Mouse (Mus musculus): ENCODE data around the gene Wrb. TPM values are rescaled to one million over a fixed set of nuclear protein-coding genes. Genes with fewer than 3 reads are reported as not detected.

Wrb gene
- polyA plus RNA-seq, 1 experiment, result 0.04 TPM

DNA sequence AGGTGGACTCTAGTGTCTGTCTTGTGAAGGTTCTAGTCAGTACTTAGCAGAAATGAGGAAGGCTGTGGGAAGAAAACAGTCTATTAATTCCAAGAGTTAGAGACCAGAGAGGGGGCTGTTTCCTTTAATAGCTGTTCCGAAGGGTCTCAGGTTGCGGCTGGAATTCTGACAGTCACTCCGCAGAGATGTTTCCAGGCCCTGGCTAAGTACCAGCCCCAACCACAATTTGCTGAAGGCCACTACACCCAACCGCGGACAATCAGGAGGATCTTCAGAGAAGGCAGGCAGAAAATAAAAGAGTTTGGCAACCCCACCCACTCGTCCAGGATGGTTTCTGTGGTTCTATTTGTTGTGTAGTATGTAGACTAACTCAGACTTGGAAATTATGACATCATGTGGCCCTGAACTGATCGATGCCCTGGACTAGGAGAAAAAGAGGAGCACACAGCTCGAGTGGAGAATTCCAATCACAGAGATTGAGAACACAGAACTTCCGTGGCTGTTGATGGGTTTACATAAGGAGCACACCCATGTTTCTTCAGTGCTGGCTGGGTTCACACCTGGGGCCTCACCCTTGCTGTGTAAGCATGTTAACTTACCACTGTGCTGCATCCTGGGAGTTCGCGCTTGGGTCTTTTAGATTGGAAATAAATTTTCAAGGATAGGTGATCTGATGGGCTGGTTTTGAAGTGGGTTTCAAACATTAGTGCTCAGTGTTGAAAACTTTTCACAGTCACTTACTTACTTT is 56.5 kb downstream of the Wrb start:
- peaks cover 2% of the 10 kb centered on the region; the same call in 1 of the 2 replicates for H3K27me3 ChIP-seq (ENCODE audit: control insufficient read depth)
- no peak overlapping the region for H3K4me3 ChIP-seq (replicated peaks)
- TF ChIP-seq GATA1 (IDR thresholded peaks at IDR 0.05; ENCODE audit: low read length) (no peak), TAL1 (IDR thresholded peaks at IDR 0.05; ENCODE audit: low read length) (no peak)
- H3K4me1 ChIP-seq (ENCODE audit: control insufficient read depth), result no peaks in the 10 kb centered on the region
- H3K9me3 ChIP-seq (ENCODE audit: control insufficient read depth, low read length), result no peaks in the 10 kb centered on the region
- no peaks in the 10 kb centered on the region for H3K36me3 ChIP-seq (ENCODE audit: control insufficient read depth)

Other genes with a start within 250 kb of the Wrb start
- 1.4 and 1.6 TPM in 2 replicates for gene Psmg1, start 154.4 kb upstream of the Wrb start, polyA plus RNA-seq (2012)
- 0.04 and 0.08 TPM in 2 replicates for gene Brwd1, start 62.9 kb upstream of the Wrb start, polyA plus RNA-seq (2012)
- 7.3 and 8.2 TPM in 2 replicates for gene Hmgn1, start 17.7 kb upstream of the Wrb start, polyA plus RNA-seq (2012)
- gene Lca5l, start 46.9 kb downstream of the Wrb start, polyA plus RNA-seq (2012), result not detected in 2 replicates
- gene Sh3bgr, start 55.0 kb downstream of the Wrb start, polyA plus RNA-seq (2012), result not detected in 2 replicates
- gene B3galt5, start 90.4 kb downstream of the Wrb start, polyA plus RNA-seq (2012), result not detected in 2 replicates

Measured in erythroblast, embryonic 14.5 days (primary cell).